Mouse (Mus musculus) MEL (cell line): ENCODE results near the gene Sec1. TPM values are rescaled to one million over a fixed set of nuclear protein-coding genes. Genes with fewer than 3 reads are reported as not detected.
"Not testable (repeated sequence)": the region's sequence is repeated elsewhere in the genome, so short reads cannot be mapped to it uniquely, and the experiment has no call there.

Experiments
- DNase-seq: peaks from one replicate; pipeline ENCODE4 v3.0.0; 2011; ENCODE audit warnings: low read depth, low spot score
- H3K27ac ChIP-seq: 2 replicates; pipeline ENCODE4 v1.5.1; 2012; ENCODE audit warnings: low read depth, mild to moderate bottlenecking, control low read depth, low read length, moderate library complexity; ENCODE audit not compliant: control insufficient read depth
- H3K27me3 ChIP-seq, 2 experiments: fragments of 150-350 bp in 1 of 2; sonication (generic) in 1 of 2; 2 replicates each; pipeline ENCODE4 v1.6.1; 2012; ENCODE audit warnings: low read length in 2 of 2, mild to moderate bottlenecking in 2 of 2, improper control_type of control experiment in 1 of 2, moderate library complexity in 1 of 2; ENCODE audit not compliant: insufficient read depth in 2 of 2, control insufficient read depth in 1 of 2
- H3K36me3 ChIP-seq, 2 experiments: 2 replicates each; pipeline ENCODE4 v1.6.1; 2012 to 2014; ENCODE audit warnings: low read length in 2 of 2, improper control_type of control experiment in 1 of 2, inconsistent platforms in 1 of 2, mild to moderate bottlenecking in 1 of 2; ENCODE audit not compliant: insufficient read depth in 2 of 2, control insufficient read depth in 1 of 2
- H3K4me1 ChIP-seq, 2 experiments: fragments of 150-350 bp in 1 of 2; sonication (generic) in 1 of 2; 2 replicates each; pipeline ENCODE4 v1.6.1; 2012; ENCODE audit warnings: low read length in 2 of 2, improper control_type of control experiment in 1 of 2, mild to moderate bottlenecking in 1 of 2; ENCODE audit not compliant: insufficient read depth in 2 of 2, control insufficient read depth in 1 of 2
- H3K4me3 ChIP-seq, 2 experiments: fragments of 150-350 bp in 1 of 2; sonication (generic) in 1 of 2; 2 replicates each; pipeline ENCODE4 v1.5.1; 2012; ENCODE audit warnings: low read depth in 2 of 2, low read length in 2 of 2, mild to moderate bottlenecking in 2 of 2, moderate library complexity in 2 of 2, control low read depth in 1 of 2, improper control_type of control experiment in 1 of 2; ENCODE audit not compliant: control insufficient read depth in 1 of 2, insufficient read depth in 1 of 2
- H3K79me2 ChIP-seq: 2 replicates; pipeline ENCODE4 v1.6.1; 2012; ENCODE audit warnings: mild to moderate bottlenecking, low read length, moderate library complexity; ENCODE audit not compliant: control insufficient read depth, poor library complexity, insufficient read depth
- H3K9ac ChIP-seq: 2 replicates; pipeline ENCODE4 v1.6.1; 2012; ENCODE audit warnings: low read depth, mild to moderate bottlenecking, control low read depth, low read length, moderate library complexity; ENCODE audit not compliant: control insufficient read depth, poor library complexity, severe bottlenecking
- H3K9me3 ChIP-seq: fragments of 150-350 bp; sonication (generic); replicated peaks from 2 replicates; pipeline ENCODE4 v1.6.1; 2012; ENCODE audit warnings: mild to moderate bottlenecking, low read length, improper control_type of control experiment, moderate library complexity; ENCODE audit not compliant: insufficient read depth
- CHD1 ChIP-seq: IDR thresholded peaks from 2 replicates; pipeline ENCODE4 v1.6.1; 2012; ENCODE audit warnings: low read depth, mild to moderate bottlenecking, inconsistent platforms, low read length, improper control_type of control experiment
- CHD2 ChIP-seq: IDR thresholded peaks from 2 replicates; pipeline ENCODE4 v1.6.1; 2011; ENCODE audit warnings: low read length, improper control_type of control experiment
- ETS1 ChIP-seq: IDR thresholded peaks from 2 replicates; pipeline ENCODE4 v1.6.1; 2012; ENCODE audit warnings: low read depth, mild to moderate bottlenecking, inconsistent platforms, low read length, improper control_type of control experiment, moderate library complexity
- MYB ChIP-seq: IDR thresholded peaks from 2 replicates; pipeline ENCODE4 v1.6.1; 2011; ENCODE audit warnings: mild to moderate bottlenecking, low read depth, low read length, improper control_type of control experiment
- NELFE ChIP-seq: IDR thresholded peaks from 2 replicates; pipeline ENCODE4 v1.6.1; 2011; ENCODE audit warnings: low read depth, low read length, improper control_type of control experiment
- NRF1 ChIP-seq: IDR thresholded peaks from 2 replicates; pipeline ENCODE4 v1.6.1; 2014; ENCODE audit warnings: low read depth, mild to moderate bottlenecking, inconsistent platforms, low read length, improper control_type of control experiment, moderate library complexity; ENCODE audit not compliant: poor library complexity, insufficient read depth, severe bottlenecking
- SIN3A ChIP-seq: IDR thresholded peaks from 2 replicates; pipeline ENCODE4 v1.6.1; 2012; ENCODE audit warnings: low read length, improper control_type of control experiment, inconsistent platforms
- SMC3 ChIP-seq: IDR thresholded peaks from 2 replicates; pipeline ENCODE4 v1.6.1; 2011; ENCODE audit warnings: low read depth, low read length, improper control_type of control experiment
- TBP ChIP-seq: IDR thresholded peaks from 2 replicates; pipeline ENCODE4 v1.8.0; 2011; ENCODE audit warnings: low read depth, low read length, improper control_type of control experiment
- UBTF ChIP-seq: IDR thresholded peaks from 2 replicates; pipeline ENCODE4 v1.6.1; 2012; ENCODE audit warnings: low read depth, mild to moderate bottlenecking, inconsistent platforms, low read length, improper control_type of control experiment, moderate library complexity, borderline replicate concordance; ENCODE audit not compliant: insufficient read depth
- ZC3H11A ChIP-seq: IDR thresholded peaks from 2 replicates; pipeline ENCODE4 v1.6.1; 2012; ENCODE audit warnings: low read depth, mild to moderate bottlenecking, inconsistent platforms, low read length, improper control_type of control experiment
- ZMIZ1 ChIP-seq: IDR thresholded peaks from 2 replicates; pipeline ENCODE4 v1.6.1; 2012; ENCODE audit warnings: low read depth, mild to moderate bottlenecking, inconsistent platforms, low read length, improper control_type of control experiment, moderate library complexity
- polyA plus RNA-seq, 2 experiments: library from polyadenylated mRNA; stranded (reverse) in 1 of 2; unstranded in 1 of 2; fragments of >175 nt in 1 of 2; fragments of >200 nt in 1 of 2; gene quantifications; 2 replicates each; pipeline versions ENCODE4 v1.2.1 to v1.2.4; 2012; ENCODE audit warnings: low replicate concordance in 2 of 2, low read depth in 1 of 2; ENCODE audit not compliant: insufficient read length in 2 of 2, insufficient read depth in 1 of 2, missing spikeins in 1 of 2
- total RNA-seq: library from RNA; depleted of rRNA; stranded (reverse); fragments of 300-350 nt; gene quantifications from 2 replicates; pipeline ENCODE4 v1.2.3, GENCODE M21; 2012

Gene Sec1
- total and polyA plus RNA-seq, 3 experiments = not detected

GRCm38 (mm10) chr7:45666161-45666560 lies 28.0 kb downstream of the Sec1 start, which contains the start of gene Fut2:
Gene Fut2 (minus strand): TSS chr7:45666394.
- no peak for DNase-seq
- Histone ChIP-seq H3K9me3 (no peaks in the 10 kb centered on the region), H3K4me1 (no peaks in the 10 kb centered on the region), H3K36me3 (no peaks in the 10 kb centered on the region), H3K9ac (no peak within 1 kb of the TSS), H3K27ac (no peak within 1 kb of the TSS), H3K27me3 (peaks cover 0 to 2% of the 10 kb centered on the region in 2 experiments; a peak in 3 of 4 replicates), H3K79me2 (no peaks in the 10 kb centered on the region), H3K4me3 (no peak within 1 kb of the TSS)
- TF ChIP-seq CHD1 = no peak

DNA sequence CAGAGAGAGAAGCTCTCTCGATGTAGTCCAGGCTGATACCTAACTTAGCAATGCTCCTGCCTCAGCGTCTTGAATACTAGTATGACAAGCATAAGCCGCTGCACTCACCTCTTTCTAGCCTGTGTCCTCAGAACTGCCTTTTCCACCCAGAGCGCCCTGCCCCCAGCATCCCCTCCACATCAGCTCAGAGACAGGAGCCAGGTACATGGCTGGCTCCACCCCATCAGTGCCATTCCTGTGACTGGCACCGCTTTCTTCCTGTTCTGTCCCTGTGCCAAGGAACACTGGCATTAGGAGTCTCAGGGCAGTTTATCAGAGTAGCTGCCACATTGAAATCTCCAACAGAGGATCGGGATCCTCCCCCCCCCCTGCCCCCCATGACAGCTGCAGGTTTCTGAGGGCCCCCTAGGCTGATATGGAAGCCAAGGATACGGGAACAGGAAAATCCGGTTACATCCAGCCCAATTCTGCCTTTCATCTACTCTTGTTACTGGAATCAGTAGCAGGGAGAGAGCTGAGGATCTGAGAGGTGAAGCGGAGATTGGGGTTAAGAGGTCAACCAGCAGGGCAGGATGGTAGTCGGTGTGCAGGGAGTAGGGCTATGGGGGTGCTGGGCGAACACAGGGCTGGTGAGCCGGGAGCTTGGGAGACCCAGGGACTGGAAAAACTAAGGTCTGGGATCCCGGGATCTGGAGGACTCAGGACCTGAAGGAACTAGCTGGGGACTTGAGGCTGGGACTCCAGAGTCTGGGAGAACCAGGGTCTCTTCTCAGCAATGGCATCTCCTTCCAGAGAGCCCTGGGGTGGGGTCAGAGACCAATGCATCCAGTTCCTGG lies 28.7 kb downstream of the Sec1 start:
- no peak overlapping the region for H3K4me3 ChIP-seq
- no peaks in the 10 kb centered on the region for H3K36me3 ChIP-seq
- TF ChIP-seq SIN3A (no peak), CHD2 (no peak), TBP (no peak), ETS1 (no peak)
- H3K9ac ChIP-seq = no peak overlapping the region
- no peak for DNase-seq
- no peaks in the 10 kb centered on the region for H3K79me2 ChIP-seq
- H3K9me3 ChIP-seq = no peaks in the 10 kb centered on the region
- H3K27ac ChIP-seq = no peak overlapping the region
- no peaks in the 10 kb centered on the region for H3K4me1 ChIP-seq
- H3K27me3 ChIP-seq = peaks cover 0 to 2% of the 10 kb centered on the region in 2 experiments; a peak in 3 of 4 replicates

- not testable (repeated sequence) for H3K27me3 ChIP-seq, H3K4me3 ChIP-seq, DNase-seq, H3K9ac ChIP-seq, H3K36me3 ChIP-seq, H3K27ac ChIP-seq, H3K79me2 ChIP-seq, H3K9me3 ChIP-seq, H3K4me1 ChIP-seq
Observed at GRCm38 (mm10) chr7:45661702-45662101, 32.5 kb downstream of the Sec1 start.

- Histone ChIP-seq H3K4me3 (no peak overlapping the region), H3K27ac (no peak overlapping the region), H3K36me3 (no peaks in the 10 kb centered on the region)
- no peak for DNase-seq
- TF ChIP-seq NRF1 (no peak), MYB (no peak), ZC3H11A (no peak), ZMIZ1 (no peak), CHD1 (no peak), NELFE (no peak), UBTF (no peak), SMC3 (no peak), ETS1 (no peak)
- TF ChIP-seq, all 39 proteins: peak for 0
- H3K4me1 ChIP-seq = no peaks in the 10 kb centered on the region
- no peaks in the 10 kb centered on the region for H3K79me2 ChIP-seq
- H3K9ac ChIP-seq = no peak overlapping the region
- no peaks in the 10 kb centered on the region for H3K9me3 ChIP-seq
- H3K27me3 ChIP-seq = peaks cover 0 to 3% of the 10 kb centered on the region in 2 experiments; a peak in 2 of 4 replicates
Observed at GRCm38 (mm10) chr7:45660746-45661478, 33.3 kb downstream of the Sec1 start.
